Mouse (Mus musculus): ENCODE measurements around the gene Luc7l3. TPM values are rescaled to one million over a fixed set of nuclear protein-coding genes. Genes with fewer than 3 reads are reported as not detected.

Gene Luc7l3
- polyA plus RNA-seq, 1 experiment from 2014 or later: 126 TPM

- whole genome bisulfite sequencing: 47% methylated on average over 10 of the region's 10 CpGs
- Histone ChIP-seq H3K4me2 (ENCODE audit: low read depth, low read length) (no peak overlapping the region), H3K4me3 (ENCODE audit: low read depth, low read length) (no peak overlapping the region), H3K36me3 (ENCODE audit: control insufficient read depth, insufficient read depth, low read length) (peaks cover 16% of the 10 kb centered on the region), H3K4me1 (ENCODE audit: control insufficient read depth, insufficient read depth, low read length) (peaks cover 6% of the 10 kb centered on the region; the same call in 1 of the 2 replicates), H3K9me3 (ENCODE audit: control insufficient read depth, low read length) (no peaks in the 10 kb centered on the region), H3K27ac (ENCODE audit: low read depth, low read length) (no peak overlapping the region), H3K27me3 (ENCODE audit: control insufficient read depth, insufficient read depth, low read length) (no peaks in the 10 kb centered on the region), H3K9ac (replicated peaks; ENCODE audit: low read depth, low read length) (no peak overlapping the region)
- no peak for ATAC-seq (ENCODE audit: low read depth)
These were observed 19.5 kb upstream of the Luc7l3 start for GRCm38 (mm10) chr11:94340948-94341933.

DNA sequence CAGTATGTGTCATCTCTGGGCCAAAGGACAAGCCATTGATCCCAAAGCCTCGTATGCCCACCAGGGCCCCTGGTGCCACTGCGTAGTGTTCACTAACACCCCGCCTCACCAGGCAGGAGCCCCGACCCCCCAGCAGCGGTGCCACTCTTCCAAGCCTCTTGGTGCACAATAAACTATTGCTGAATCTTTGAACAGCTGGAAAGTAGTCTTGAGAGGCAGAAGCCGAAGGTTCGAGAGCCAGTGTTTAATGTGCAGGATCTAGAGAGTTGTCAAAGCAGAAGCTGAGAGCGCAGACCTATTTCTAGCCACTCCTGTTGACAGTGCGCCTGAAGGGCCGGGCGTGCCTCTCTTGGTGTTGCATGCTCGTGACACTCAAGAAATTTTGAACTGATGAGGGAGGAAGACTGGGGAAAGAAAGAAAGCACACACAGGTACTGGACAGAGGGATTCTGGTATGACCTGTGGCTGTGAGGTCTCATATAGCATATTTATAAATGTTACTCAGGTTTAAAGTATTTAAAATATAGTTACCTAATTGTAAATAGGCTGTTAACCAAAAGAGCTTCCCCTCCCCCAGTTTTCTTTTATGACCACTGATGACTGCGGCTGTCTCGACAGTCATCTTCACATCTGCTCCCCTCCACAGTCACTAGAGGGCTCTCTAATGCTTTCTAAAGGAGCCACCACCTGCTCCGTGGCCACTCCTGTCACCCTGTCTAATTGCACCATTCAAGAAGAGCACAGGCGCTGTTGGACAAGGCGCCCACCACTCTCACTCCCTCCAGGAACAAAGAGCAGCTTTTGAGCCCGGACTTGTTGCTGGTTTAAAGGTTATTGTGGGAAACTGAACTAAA lies 18.2 kb upstream of the Luc7l3 start:
- Histone ChIP-seq H3K4me2 (ENCODE audit: low read depth, low read length) (no peak overlapping the region), H3K4me3 (ENCODE audit: low read depth, low read length) (no peak overlapping the region), H3K4me1 (ENCODE audit: control insufficient read depth, insufficient read depth, low read length) (peaks cover 6% of the 10 kb centered on the region; the same call in 1 of the 2 replicates), H3K27ac (ENCODE audit: low read depth, low read length) (no peak overlapping the region), H3K9ac (replicated peaks; ENCODE audit: low read depth, low read length) (no peak overlapping the region), H3K36me3 (ENCODE audit: control insufficient read depth, insufficient read depth, low read length) (peaks cover 25% of the 10 kb centered on the region), H3K9me3 (ENCODE audit: control insufficient read depth, low read length) (no peaks in the 10 kb centered on the region), H3K27me3 (ENCODE audit: control insufficient read depth, insufficient read depth, low read length) (no peaks in the 10 kb centered on the region)
- peak; percentile 81 for ATAC-seq (ENCODE audit: low read depth)
- WGBS: 52% methylated on average over 18 of the region's 18 CpGs

GRCm38 (mm10) chr11:94338347-94338746 lies 16.6 kb upstream of the Luc7l3 start:
- Histone ChIP-seq H3K27ac (ENCODE audit: low read depth, low read length) (no peak overlapping the region), H3K27me3 (ENCODE audit: control insufficient read depth, insufficient read depth, low read length) (no peaks in the 10 kb centered on the region), H3K36me3 (ENCODE audit: control insufficient read depth, insufficient read depth, low read length) (peaks cover 31% of the 10 kb centered on the region), H3K9me3 (ENCODE audit: control insufficient read depth, low read length) (no peaks in the 10 kb centered on the region), H3K4me3 (ENCODE audit: low read depth, low read length) (no peak overlapping the region), H3K4me2 (ENCODE audit: low read depth, low read length) (no peak overlapping the region), H3K4me1 (ENCODE audit: control insufficient read depth, insufficient read depth, low read length) (peaks cover 6% of the 10 kb centered on the region; the same call in 1 of the 2 replicates), H3K9ac (replicated peaks; ENCODE audit: low read depth, low read length) (no peak overlapping the region)
- ATAC-seq (ENCODE audit: low read depth): no peak
- WGBS: 91% methylated on average over 2 of the region's 2 CpGs

DNA sequence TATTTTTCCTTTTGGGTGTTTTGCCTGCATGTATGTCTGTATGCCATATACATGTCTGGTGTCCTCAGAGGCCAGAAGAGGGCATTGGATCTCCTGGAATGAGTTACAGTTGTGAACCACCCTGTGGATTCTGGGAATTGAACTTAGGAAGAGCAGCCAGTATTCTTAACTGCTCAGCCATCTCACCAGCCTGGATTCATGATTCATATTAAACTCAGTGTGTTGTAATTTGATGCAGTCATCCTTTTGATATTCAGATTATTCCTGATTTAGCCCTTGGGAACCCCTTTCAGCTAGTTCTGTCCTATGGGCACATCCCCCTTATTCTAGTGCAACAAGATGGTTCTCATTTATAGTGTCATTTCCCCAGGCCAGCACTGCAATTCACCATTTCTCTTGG lies 14.8 kb upstream of the Luc7l3 start:
- Histone ChIP-seq H3K9ac (replicated peaks; ENCODE audit: low read depth, low read length) (no peak overlapping the region), H3K4me2 (ENCODE audit: low read depth, low read length) (no peak overlapping the region), H3K4me3 (ENCODE audit: low read depth, low read length) (no peak overlapping the region), H3K4me1 (ENCODE audit: control insufficient read depth, insufficient read depth, low read length) (peaks cover under 1% of the 10 kb centered on the region; the same call in 1 of the 2 replicates), H3K27ac (ENCODE audit: low read depth, low read length) (no peak overlapping the region), H3K9me3 (ENCODE audit: control insufficient read depth, low read length) (no peaks in the 10 kb centered on the region), H3K36me3 (ENCODE audit: control insufficient read depth, insufficient read depth, low read length) (peaks cover 31% of the 10 kb centered on the region), H3K27me3 (ENCODE audit: control insufficient read depth, insufficient read depth, low read length) (no peaks in the 10 kb centered on the region)
- no peak for ATAC-seq (ENCODE audit: low read depth)

- H3K36me3 ChIP-seq (ENCODE audit: control insufficient read depth, insufficient read depth, low read length): peaks cover 31% of the 10 kb centered on the region
- no peak for ATAC-seq (ENCODE audit: low read depth)
- H3K9me3 ChIP-seq (ENCODE audit: control insufficient read depth, low read length): no peaks in the 10 kb centered on the region
- H3K27me3 ChIP-seq (ENCODE audit: control insufficient read depth, insufficient read depth, low read length): no peaks in the 10 kb centered on the region
- WGBS: 89% methylated on average over 8 of the region's 8 CpGs
- H3K4me2 ChIP-seq (ENCODE audit: low read depth, low read length): no peak overlapping the region
- H3K4me3 ChIP-seq (ENCODE audit: low read depth, low read length): no peak overlapping the region
- peaks cover 15% of the 10 kb centered on the region; the same call in 1 of the 2 replicates for H3K4me1 ChIP-seq (ENCODE audit: control insufficient read depth, insufficient read depth, low read length)
- H3K27ac ChIP-seq (ENCODE audit: low read depth, low read length): no peak overlapping the region
- H3K9ac ChIP-seq (replicated peaks; ENCODE audit: low read depth, low read length): no peak overlapping the region
These were observed 12.7 kb upstream of the Luc7l3 start for GRCm38 (mm10) chr11:94334386-94334968.

GRCm38 (mm10) chr11:94332726-94333125 lies 10.9 kb upstream of the Luc7l3 start:
- Histone ChIP-seq H3K9ac (replicated peaks; ENCODE audit: low read depth, low read length) (no peak overlapping the region), H3K4me1 (ENCODE audit: control insufficient read depth, insufficient read depth, low read length) (peaks cover 18% of the 10 kb centered on the region; the same call in 1 of the 2 replicates), H3K27ac (ENCODE audit: low read depth, low read length) (no peak overlapping the region), H3K27me3 (ENCODE audit: control insufficient read depth, insufficient read depth, low read length) (no peaks in the 10 kb centered on the region), H3K36me3 (ENCODE audit: control insufficient read depth, insufficient read depth, low read length) (peaks cover 19% of the 10 kb centered on the region), H3K4me2 (ENCODE audit: low read depth, low read length) (no peak overlapping the region), H3K4me3 (ENCODE audit: low read depth, low read length) (no peak overlapping the region), H3K9me3 (ENCODE audit: control insufficient read depth, low read length) (no peaks in the 10 kb centered on the region)
- ATAC-seq (ENCODE audit: low read depth): no peak
- 90% methylated on average over 6 of the region's 6 CpGs for WGBS

DNA sequence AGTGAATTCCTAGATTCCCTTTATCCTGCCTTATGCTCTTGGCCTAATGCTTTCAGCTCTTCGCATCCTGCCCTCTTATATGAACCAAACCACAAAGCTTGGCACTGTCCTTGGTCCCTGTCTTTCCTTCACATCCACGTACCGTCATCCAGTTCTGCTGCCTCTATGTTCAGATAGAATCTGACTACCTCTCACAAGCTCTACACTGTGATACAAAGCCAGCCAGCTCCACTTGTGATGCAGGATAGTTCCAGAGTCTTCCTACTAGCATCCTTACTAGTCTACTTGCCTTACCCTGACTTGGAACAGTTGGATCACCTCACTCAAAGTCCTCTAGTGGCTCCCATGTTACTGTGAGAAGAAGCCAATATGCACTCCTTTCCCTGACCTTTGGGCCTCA lies 8.4 kb upstream of the Luc7l3 start:
- H3K36me3 ChIP-seq (ENCODE audit: control insufficient read depth, insufficient read depth, low read length): peaks cover 7% of the 10 kb centered on the region
- no peak overlapping the region for H3K9ac ChIP-seq (replicated peaks; ENCODE audit: low read depth, low read length)
- 93% methylated on average over 3 of the region's 3 CpGs for WGBS
- peaks cover 26% of the 10 kb centered on the region; the same call in 1 of the 2 replicates for H3K4me1 ChIP-seq (ENCODE audit: control insufficient read depth, insufficient read depth, low read length)
- no peak overlapping the region for H3K4me2 ChIP-seq (ENCODE audit: low read depth, low read length)
- no peak overlapping the region for H3K27ac ChIP-seq (ENCODE audit: low read depth, low read length)
- no peak for ATAC-seq (ENCODE audit: low read depth)
- no peaks in the 10 kb centered on the region for H3K27me3 ChIP-seq (ENCODE audit: control insufficient read depth, insufficient read depth, low read length)
- no peak overlapping the region for H3K4me3 ChIP-seq (ENCODE audit: low read depth, low read length)
- H3K9me3 ChIP-seq (ENCODE audit: control insufficient read depth, low read length): no peaks in the 10 kb centered on the region

DNA sequence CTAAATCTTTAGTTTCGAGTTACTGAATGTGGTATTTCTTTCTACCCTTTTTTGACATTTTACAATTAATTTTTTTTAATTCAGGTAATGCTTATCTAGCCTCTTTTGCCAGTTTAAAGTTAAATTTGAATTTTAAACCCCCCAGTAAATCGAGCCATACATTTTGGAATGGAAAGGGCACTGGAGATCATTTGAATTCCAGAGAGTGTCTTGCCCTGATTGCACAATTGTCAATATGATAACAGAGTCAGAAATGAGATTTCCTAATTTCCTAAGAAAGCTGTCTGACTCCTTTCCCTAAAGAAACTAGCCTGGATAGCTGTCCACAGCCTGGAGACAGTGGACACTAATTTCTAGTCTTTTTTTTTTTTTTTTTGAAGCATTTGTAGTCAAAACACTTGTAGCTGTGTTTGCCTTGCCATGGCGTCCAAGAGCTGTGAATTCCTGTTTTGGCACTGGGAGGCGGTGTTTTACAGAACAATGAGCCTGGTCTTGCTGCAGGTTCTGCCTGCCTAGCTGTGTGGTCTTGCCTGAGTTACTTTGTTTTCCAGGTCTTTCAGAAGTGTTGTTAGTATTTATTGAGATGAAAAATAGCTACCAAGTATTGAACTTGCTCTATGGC lies 7.6 kb upstream of the Luc7l3 start:
- peaks cover 2% of the 10 kb centered on the region for H3K36me3 ChIP-seq (ENCODE audit: control insufficient read depth, insufficient read depth, low read length)
- no peak overlapping the region for H3K27ac ChIP-seq (ENCODE audit: low read depth, low read length)
- H3K4me3 ChIP-seq (ENCODE audit: low read depth, low read length): peak overlapping the region; percentile 71
- no peak overlapping the region for H3K9ac ChIP-seq (replicated peaks; ENCODE audit: low read depth, low read length)
- ATAC-seq (ENCODE audit: low read depth): no peak
- 49% methylated on average over 4 of the region's 4 CpGs for WGBS
- peaks cover 26% of the 10 kb centered on the region; the same call in 1 of the 2 replicates for H3K4me1 ChIP-seq (ENCODE audit: control insufficient read depth, insufficient read depth, low read length)
- no peaks in the 10 kb centered on the region for H3K27me3 ChIP-seq (ENCODE audit: control insufficient read depth, insufficient read depth, low read length)
- no peaks in the 10 kb centered on the region for H3K9me3 ChIP-seq (ENCODE audit: control insufficient read depth, low read length)
- peak overlapping the region; percentile 70; the same call in 1 of the 2 replicates for H3K4me2 ChIP-seq (ENCODE audit: low read depth, low read length)
